Mouse (Mus musculus): ENCODE data around the gene Btrc. TPM values are rescaled to one million over a fixed set of nuclear protein-coding genes. Genes with fewer than 3 reads are reported as not detected.

Btrc gene
- polyA plus RNA-seq, 1 experiment: not detected

- WGBS: 94% methylated on average over 7 of the region's 7 CpGs
- peaks cover 4% of the 10 kb centered on the region; the same call in 1 of the 2 replicates for H3K4me1 ChIP-seq (ENCODE audit: control insufficient read depth, insufficient read depth, low read length)
- no peak overlapping the region for H3K27ac ChIP-seq (ENCODE audit: insufficient read depth, low read depth, low read length)
- TF ChIP-seq CTCF (IDR thresholded peaks at IDR 0.05; ENCODE audit: insufficient read depth, low read depth, low read length): no peak
- no peak for TF ChIP-seq POLR2A (IDR thresholded peaks at IDR 0.05; ENCODE audit: insufficient read depth, low read depth, low read length)
- H3K4me3 ChIP-seq (ENCODE audit: insufficient read depth, low read depth, low read length): no peak overlapping the region
Measured at GRCm38 (mm10) chr19:45505446-45505845, 141.9 kb downstream of the Btrc start.

- Histone ChIP-seq H3K4me3 (ENCODE audit: insufficient read depth, low read depth, low read length) (no peak overlapping the region), H3K4me1 (ENCODE audit: control insufficient read depth, insufficient read depth, low read length) (peaks cover 4% of the 10 kb centered on the region; the same call in 1 of the 2 replicates), H3K27ac (ENCODE audit: insufficient read depth, low read depth, low read length) (no peak overlapping the region)
- WGBS: 73% methylated on average over 19 of the region's 19 CpGs
- TF ChIP-seq POLR2A (IDR thresholded peaks at IDR 0.05; ENCODE audit: insufficient read depth, low read depth, low read length) (no peak), CTCF (IDR thresholded peaks at IDR 0.05; ENCODE audit: insufficient read depth, low read depth, low read length) (no peak)
Measured at GRCm38 (mm10) chr19:45507531-45507930, 144.0 kb downstream of the Btrc start.

- no peak overlapping the region for H3K4me3 ChIP-seq (ENCODE audit: insufficient read depth, low read depth, low read length)
- WGBS: 85% methylated on average over 3 of the region's 3 CpGs
- H3K27ac ChIP-seq (ENCODE audit: insufficient read depth, low read depth, low read length): no peak overlapping the region
- TF ChIP-seq POLR2A (IDR thresholded peaks at IDR 0.05; ENCODE audit: insufficient read depth, low read depth, low read length): no peak
- no peak for TF ChIP-seq CTCF (IDR thresholded peaks at IDR 0.05; ENCODE audit: insufficient read depth, low read depth, low read length)
- H3K4me1 ChIP-seq (ENCODE audit: control insufficient read depth, insufficient read depth, low read length): peaks cover 4% of the 10 kb centered on the region; the same call in 1 of the 2 replicates
Measured at GRCm38 (mm10) chr19:45510680-45511079, 147.1 kb downstream of the Btrc start.

- Histone ChIP-seq H3K27ac (ENCODE audit: insufficient read depth, low read depth, low read length) (no peak overlapping the region), H3K4me3 (ENCODE audit: insufficient read depth, low read depth, low read length) (no peak overlapping the region), H3K4me1 (ENCODE audit: control insufficient read depth, insufficient read depth, low read length) (peaks cover 4% of the 10 kb centered on the region; the same call in 1 of the 2 replicates)
- 63% methylated on average over 4 of the region's 4 CpGs for WGBS
- TF ChIP-seq CTCF (IDR thresholded peaks at IDR 0.05; ENCODE audit: insufficient read depth, low read depth, low read length): no peak
- TF ChIP-seq POLR2A (IDR thresholded peaks at IDR 0.05; ENCODE audit: insufficient read depth, low read depth, low read length): no peak
Measured at GRCm38 (mm10) chr19:45511406-45511805, 147.9 kb downstream of the Btrc start.

- TF ChIP-seq CTCF (IDR thresholded peaks at IDR 0.05; ENCODE audit: insufficient read depth, low read depth, low read length): no peak
- no peak for TF ChIP-seq POLR2A (IDR thresholded peaks at IDR 0.05; ENCODE audit: insufficient read depth, low read depth, low read length)
- Histone ChIP-seq H3K27ac (ENCODE audit: insufficient read depth, low read depth, low read length) (no peak overlapping the region), H3K4me3 (ENCODE audit: insufficient read depth, low read depth, low read length) (no peak overlapping the region), H3K4me1 (ENCODE audit: control insufficient read depth, insufficient read depth, low read length) (no peaks in the 10 kb centered on the region)
- WGBS: 93% methylated on average over 2 of the region's 2 CpGs
Measured at GRCm38 (mm10) chr19:45515341-45515740, 151.8 kb downstream of the Btrc start.

GRCm38 (mm10) chr19:45516264-45516663 lies 152.7 kb downstream of the Btrc start:
- WGBS: 96% methylated on average over 12 of the region's 12 CpGs

GRCm38 (mm10) chr19:45527382-45527781 lies 163.8 kb downstream of the Btrc start:
- H3K4me1 ChIP-seq (ENCODE audit: control insufficient read depth, insufficient read depth, low read length): peaks cover 9% of the 10 kb centered on the region; the same call in 1 of the 2 replicates
- no peak overlapping the region for H3K4me3 ChIP-seq (ENCODE audit: insufficient read depth, low read depth, low read length)
- WGBS: 93% methylated on average over 7 of the region's 7 CpGs
- H3K27ac ChIP-seq (ENCODE audit: insufficient read depth, low read depth, low read length): no peak overlapping the region
- TF ChIP-seq CTCF (IDR thresholded peaks at IDR 0.05; ENCODE audit: insufficient read depth, low read depth, low read length) (no peak), POLR2A (IDR thresholded peaks at IDR 0.05; ENCODE audit: insufficient read depth, low read depth, low read length) (no peak)

More at GRCm38 (mm10) chr19:45516264-45516663, 152.7 kb downstream of the Btrc start:
- no peak for TF ChIP-seq CTCF (IDR thresholded peaks at IDR 0.05; ENCODE audit: insufficient read depth, low read depth, low read length)
- TF ChIP-seq POLR2A (IDR thresholded peaks at IDR 0.05; ENCODE audit: insufficient read depth, low read depth, low read length): no peak
- Histone ChIP-seq H3K4me3 (ENCODE audit: insufficient read depth, low read depth, low read length) (no peak overlapping the region), H3K27ac (ENCODE audit: insufficient read depth, low read depth, low read length) (no peak overlapping the region), H3K4me1 (ENCODE audit: control insufficient read depth, insufficient read depth, low read length) (no peaks in the 10 kb centered on the region)

- 92% methylated on average over 10 of the region's 10 CpGs for WGBS
- Histone ChIP-seq H3K4me3 (ENCODE audit: insufficient read depth, low read depth, low read length) (no peak overlapping the region), H3K27ac (ENCODE audit: insufficient read depth, low read depth, low read length) (no peak overlapping the region), H3K4me1 (ENCODE audit: control insufficient read depth, insufficient read depth, low read length) (peaks cover 9% of the 10 kb centered on the region; the same call in 1 of the 2 replicates)
- TF ChIP-seq POLR2A (IDR thresholded peaks at IDR 0.05; ENCODE audit: insufficient read depth, low read depth, low read length) (no peak), CTCF (IDR thresholded peaks at IDR 0.05; ENCODE audit: insufficient read depth, low read depth, low read length) (no peak)
Measured at GRCm38 (mm10) chr19:45527931-45528534, 164.5 kb downstream of the Btrc start.

- Histone ChIP-seq H3K27ac (ENCODE audit: insufficient read depth, low read depth, low read length) (no peak overlapping the region), H3K4me3 (ENCODE audit: insufficient read depth, low read depth, low read length) (no peak overlapping the region), H3K4me1 (ENCODE audit: control insufficient read depth, insufficient read depth, low read length) (peaks cover 11% of the 10 kb centered on the region; the same call in 1 of the 2 replicates)
- TF ChIP-seq CTCF (IDR thresholded peaks at IDR 0.05; ENCODE audit: insufficient read depth, low read depth, low read length): no peak
- TF ChIP-seq POLR2A (IDR thresholded peaks at IDR 0.05; ENCODE audit: insufficient read depth, low read depth, low read length): no peak
- WGBS: 75% methylated on average over 5 of the region's 5 CpGs
Measured at GRCm38 (mm10) chr19:45529294-45529693, 165.8 kb downstream of the Btrc start.

All from olfactory bulb, adult 2 months (tissue).